Mouse (Mus musculus) urinary bladder, postnatal 4 days (tissue): ENCODE results near the gene 4933427D14Rik.
"Not testable (repeated sequence)": the region's sequence is repeated elsewhere in the genome, so short reads cannot be mapped to it uniquely, and the experiment has no call there.

ENCODE experiments used
- DNase-seq, 2 experiments: peaks; one replicate each; pipeline ENCODE4 v3.0.0; 2021 to 2022; ENCODE audit warnings: low spot score in 2 of 2

The 4933427D14Rik gene

DNA sequence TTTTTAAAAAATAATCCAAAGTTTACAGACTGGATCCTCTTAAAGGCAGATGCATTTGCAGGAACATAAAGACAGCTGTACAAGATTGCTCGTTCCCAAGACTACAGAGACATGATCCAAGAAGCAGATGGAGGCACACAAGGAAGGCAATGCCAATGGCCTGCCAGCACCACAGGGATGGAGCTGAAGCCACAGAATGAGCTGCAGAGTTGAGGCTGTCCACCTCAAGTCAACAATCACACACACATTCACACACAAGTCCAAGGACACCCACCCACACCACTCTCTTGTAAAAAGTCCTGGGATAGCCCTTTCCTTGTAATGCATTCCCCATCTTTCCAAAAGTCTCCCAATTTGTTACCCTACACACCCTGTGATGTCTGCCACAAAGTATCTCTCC lies 3.8 kb downstream of the 4933427D14Rik start:
- no peak for DNase-seq

- no peak for DNase-seq
These were observed 10.8 kb downstream of the 4933427D14Rik start for GRCm38 (mm10) chr11:72196506-72196905.

DNA sequence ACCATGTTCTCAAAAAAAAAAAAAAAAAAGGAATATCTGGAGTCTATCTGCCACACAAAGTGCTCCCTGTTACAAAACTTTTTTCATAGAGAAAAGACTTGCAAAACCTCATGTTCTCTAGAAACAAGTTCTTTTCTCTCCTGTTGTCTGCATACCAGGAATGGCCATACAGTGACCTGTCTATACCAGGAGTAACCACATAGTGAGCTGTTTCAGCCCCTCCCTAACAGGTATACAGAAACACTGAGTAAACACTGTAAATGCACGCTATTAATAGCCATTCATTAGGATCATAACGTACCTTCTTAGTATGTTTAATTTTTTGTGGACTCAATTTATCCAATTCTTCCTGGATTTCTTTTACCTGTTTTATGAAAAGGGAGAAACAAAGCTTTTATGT lies 13.0 kb downstream of the 4933427D14Rik start:
- no peak for DNase-seq

- no peak for DNase-seq
These were observed 16.4 kb downstream of the 4933427D14Rik start for GRCm38 (mm10) chr11:72190857-72191256.

GRCm38 (mm10) chr11:72184252-72184651 lies 23.0 kb downstream of the 4933427D14Rik start:
- DNase-seq, result no peak

GRCm38 (mm10) chr11:72181136-72181535 lies 26.1 kb downstream of the 4933427D14Rik start:
- no peak for DNase-seq

DNA sequence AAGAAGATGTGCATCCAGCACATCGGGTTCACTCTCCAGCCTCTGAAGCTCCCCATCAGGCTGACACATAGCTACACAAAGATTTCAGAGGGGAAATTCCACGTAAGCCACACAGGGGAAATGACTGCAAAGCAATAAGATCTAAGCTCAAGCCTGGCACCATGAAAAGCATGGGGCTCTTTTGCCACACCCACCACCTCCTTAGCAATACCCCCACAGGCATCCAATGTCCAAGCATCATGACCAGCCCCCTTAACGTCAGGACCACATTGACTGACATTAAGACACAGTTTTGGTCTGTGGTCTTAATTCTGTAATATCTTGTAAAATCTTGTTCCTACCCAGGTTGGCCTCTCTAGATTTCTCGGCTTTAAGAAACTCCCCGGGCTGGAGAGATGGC lies 26.7 kb downstream of the 4933427D14Rik start:
- no peak for DNase-seq

DNA sequence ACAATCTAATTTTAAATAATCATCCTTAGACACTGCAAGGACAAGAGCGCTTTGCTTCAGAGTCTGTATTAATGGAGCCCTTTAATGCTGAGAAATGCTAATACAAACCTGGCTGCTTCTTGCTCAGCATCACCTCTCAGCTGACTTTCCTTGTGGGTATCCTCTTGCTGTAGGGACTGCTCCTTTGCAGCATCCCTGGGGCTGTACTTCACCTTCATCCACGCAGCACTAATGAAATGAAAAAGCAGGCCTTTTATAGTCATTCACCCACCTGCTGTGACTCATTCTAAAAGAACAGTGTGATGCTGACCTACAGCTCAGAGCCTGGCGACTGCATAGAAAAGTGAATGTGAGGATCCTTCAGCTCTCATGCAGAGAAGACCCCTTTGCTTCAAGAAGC lies 30.7 kb downstream of the 4933427D14Rik start:
- DNase-seq, result no peak

DNA sequence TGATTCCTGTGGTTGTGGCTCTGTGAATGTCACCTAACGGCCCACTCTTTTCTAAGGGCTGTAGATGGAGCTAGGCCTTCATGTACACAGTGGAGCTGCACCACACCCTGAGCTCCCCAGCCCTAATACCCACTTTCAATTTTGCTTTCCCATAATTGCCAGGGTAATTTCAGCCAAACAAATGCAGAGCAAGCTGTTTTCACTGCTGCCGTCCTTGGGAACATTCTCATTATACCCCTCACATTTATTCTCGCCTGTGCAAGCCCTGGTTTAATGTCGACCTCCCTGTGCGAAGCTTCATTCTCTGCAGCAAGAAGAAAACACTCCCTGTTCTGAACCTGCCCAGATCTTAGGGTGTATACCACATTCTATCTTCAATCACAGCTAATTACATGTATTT lies 31.3 kb downstream of the 4933427D14Rik start:
- DNase-seq, result no peak

DNA sequence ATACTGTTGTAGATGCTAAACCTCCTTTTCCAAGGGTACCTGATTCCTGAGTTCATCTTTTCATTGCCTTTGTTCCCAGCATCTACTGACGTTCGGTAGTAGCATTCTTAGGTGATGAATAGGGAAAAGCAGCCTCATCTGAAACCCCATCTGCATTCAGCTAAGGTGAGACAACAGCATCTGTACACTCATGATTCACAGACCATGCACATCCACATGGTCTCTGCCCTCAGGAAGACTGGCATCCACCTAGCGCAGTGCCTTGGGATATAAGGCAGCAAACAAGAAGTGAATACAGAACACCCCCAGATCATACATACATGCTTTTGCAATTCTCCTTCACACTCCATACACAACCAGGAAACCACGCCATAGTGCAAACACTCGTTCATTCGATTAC lies 32.5 kb downstream of the 4933427D14Rik start:
- DNase-seq, result no peak

DNA sequence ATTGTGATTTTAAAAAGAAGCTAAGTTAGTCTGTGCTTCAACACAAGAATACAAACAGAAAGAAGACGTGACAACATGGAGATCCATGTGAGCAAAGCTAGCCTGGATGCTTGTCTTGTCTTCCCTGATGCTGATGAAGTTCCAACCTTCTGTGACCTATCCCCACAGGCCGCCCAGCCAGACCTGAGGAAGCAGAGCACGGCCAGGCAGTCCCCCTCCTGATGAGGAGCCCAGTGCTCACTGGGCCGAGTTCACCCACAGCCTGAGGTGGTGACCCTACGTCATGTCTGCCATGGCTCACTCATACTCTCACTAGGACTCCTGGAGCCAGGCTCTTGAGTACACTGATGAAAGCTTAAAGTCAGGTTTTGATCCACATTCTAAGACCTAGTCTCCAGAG lies 33.8 kb downstream of the 4933427D14Rik start:
- DNase-seq, result no peak

DNA sequence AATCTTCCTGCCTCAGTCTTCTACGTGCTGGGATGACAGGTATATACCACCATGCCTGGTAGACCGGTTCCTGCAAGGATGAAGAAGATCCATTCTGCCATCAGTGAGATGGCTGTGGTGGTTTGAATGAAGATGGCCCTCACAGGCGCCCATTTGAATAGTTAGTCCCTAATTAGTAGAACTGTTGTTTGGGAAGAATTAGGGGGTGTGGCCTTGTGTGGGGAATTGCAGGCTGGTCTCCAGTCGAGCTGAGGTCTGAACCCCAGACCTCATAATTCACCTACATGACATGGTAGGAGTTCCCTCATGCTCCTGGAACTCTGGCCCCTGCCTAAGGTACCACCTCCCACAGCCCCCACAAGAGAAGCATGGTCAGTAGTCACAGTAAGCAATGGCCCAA lies 35.4 kb downstream of the 4933427D14Rik start:
- not testable (repeated sequence) for DNase-seq

GRCm38 (mm10) chr11:72169871-72170270 lies 37.4 kb downstream of the 4933427D14Rik start:
- no peak for DNase-seq

DNA sequence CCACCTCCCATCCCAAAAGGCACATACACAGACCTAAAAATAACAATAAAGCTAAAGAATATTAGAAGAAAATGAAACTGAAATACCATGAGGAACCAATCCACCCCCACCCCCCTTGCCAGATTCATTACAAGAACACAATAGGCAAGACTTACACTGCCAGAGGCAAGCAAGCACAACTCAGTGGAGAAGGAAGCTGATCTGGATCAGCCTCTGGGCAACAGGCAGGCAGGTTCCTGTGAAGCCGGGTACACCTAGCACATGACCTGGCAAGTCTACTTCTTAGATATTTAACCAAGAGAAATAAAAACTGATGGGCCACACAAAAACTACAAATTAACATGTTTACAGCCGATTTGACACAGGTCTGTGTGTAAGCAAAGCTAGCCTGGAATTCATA lies 44.1 kb downstream of the 4933427D14Rik start:
- DNase-seq, result no peak

- no peak for DNase-seq
These were observed 50.6 kb downstream of the 4933427D14Rik start for GRCm38 (mm10) chr11:72156624-72157023.

DNA sequence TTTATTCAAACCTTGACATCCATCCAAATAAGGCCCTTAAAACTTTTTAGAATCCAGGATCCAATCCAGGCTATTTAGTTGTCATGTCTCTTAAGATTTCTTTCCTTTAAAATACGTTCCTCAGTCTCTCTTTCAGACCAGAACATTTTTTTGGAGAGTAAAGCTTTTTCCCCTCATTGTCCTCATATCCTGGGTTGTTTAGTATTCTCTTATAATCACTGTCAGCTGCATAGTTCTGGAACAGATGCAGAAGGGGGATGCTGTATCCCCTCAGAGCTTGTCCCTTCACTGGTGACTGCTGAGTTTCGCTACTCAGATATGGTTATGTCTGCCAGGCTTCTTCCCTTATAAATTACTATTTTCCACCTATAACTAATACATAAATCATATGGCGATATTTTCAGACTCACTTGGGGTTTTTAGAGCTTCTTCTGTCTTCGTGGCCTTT lies 51.3 kb downstream of the 4933427D14Rik start:
- no peak for DNase-seq

DNA sequence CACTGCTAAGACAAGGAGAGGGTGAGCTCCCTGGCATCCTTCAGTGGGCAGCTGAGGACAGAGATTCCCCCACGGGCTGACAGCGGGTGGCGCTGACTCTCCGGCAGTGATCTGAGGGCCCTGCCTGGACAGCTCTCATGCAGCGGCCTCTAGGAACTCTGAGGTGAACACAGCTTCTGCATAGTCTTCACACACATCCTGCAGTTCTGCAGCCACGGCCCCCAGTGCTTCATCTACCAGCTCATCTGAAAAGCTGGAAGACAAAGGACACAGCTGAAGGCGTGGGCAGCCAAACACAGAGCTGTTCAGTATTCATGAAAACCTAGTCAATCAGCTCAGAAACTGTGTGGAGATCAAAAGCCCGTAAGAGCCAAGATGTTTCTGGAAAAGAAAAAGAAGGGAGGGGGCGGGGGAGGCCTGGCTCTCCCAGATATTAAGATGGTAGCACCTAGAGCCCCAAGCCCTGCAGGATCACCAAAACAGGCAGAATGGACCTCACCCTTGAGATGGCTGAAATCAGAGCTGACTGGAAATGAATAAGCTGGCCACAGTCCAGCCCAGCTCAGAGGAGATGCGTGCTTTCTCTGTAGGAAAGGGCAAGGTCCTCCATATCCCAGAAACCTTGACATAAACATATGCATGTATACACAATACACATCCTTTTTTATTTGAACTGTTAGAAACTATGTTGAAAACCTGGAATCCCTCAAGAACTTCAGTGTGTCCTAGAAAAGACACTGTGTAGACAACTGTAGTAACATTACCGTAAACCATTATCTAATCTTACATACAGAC lies 51.9 kb downstream of the 4933427D14Rik start:
- no peak for DNase-seq

GRCm38 (mm10) chr11:72153122-72153862 lies 54.0 kb downstream of the 4933427D14Rik start:
- no peak for DNase-seq

- no peak for DNase-seq
These were observed 56.1 kb downstream of the 4933427D14Rik start for GRCm38 (mm10) chr11:72151120-72151519.

GRCm38 (mm10) chr11:72147910-72148309 lies 59.3 kb downstream of the 4933427D14Rik start:
- no peak for DNase-seq

- DNase-seq, result no peak
These were observed 61.4 kb downstream of the 4933427D14Rik start for GRCm38 (mm10) chr11:72145877-72146248.

GRCm38 (mm10) chr11:72145182-72145876 lies 61.9 kb downstream of the 4933427D14Rik start:
- no peak for DNase-seq
